Mouse (Mus musculus) gastrocnemius, postnatal 14 days (tissue): ENCODE data around the gene Dnajc8. TPM values are rescaled to one million over a fixed set of nuclear protein-coding genes. Genes with fewer than 3 reads are reported as not detected.
A peak's percentile ranks its signal among the peaks of the same experiment; 100 is the strongest.
"Not testable (repeated sequence)": the region's sequence is repeated elsewhere in the genome, so short reads cannot be mapped to it uniquely, and the experiment has no call there.

ENCODE experiments used
- DNase-seq: peaks from one replicate; pipeline ENCODE4 v3.0.0; 2021; ENCODE audit warnings: mixed read lengths
- intact Hi-C: fragments of 180-260 bp; cut with DNase I; formaldehyde crosslinking; loops from one replicate; pipeline ENCODE4 v1.15.1; 2025; ENCODE audit warnings: low total_unique reads
- total RNA-seq, 2 experiments: library from RNA; stranded (reverse); gene quantifications; 2 replicates each; pipeline ENCODE4 v1.2.3; 2021

The Dnajc8 gene
- total RNA-seq, 2 experiments from 2014 or later, result 51.0 to 60.3 TPM

DNA sequence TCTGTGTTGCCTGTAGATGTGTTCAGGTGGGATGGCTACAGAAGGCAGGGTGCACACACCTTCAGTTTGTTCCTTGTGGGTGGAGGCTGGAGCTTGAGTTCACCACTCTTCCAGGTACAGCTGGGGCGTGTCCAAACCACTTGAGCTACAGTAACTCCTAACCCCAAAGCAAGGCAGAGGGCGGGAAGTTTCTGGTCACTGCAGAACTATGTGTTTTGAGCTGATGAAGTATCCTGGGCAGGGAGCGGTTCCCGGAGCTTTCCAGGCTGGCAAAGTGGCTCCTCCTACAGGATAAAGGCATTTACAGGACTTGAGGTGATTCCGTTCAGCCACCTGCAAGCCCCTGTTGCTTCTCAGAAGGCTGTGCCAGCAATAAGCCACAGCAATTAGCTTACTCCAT is 18.9 kb downstream of the Dnajc8 start:
- no peak for DNase-seq
- intact Hi-C loops, result loop anchor here (5.0 kb wide), 1 partner anchor 78 kb away; no protein-coding TSS in a partner anchor

DNA sequence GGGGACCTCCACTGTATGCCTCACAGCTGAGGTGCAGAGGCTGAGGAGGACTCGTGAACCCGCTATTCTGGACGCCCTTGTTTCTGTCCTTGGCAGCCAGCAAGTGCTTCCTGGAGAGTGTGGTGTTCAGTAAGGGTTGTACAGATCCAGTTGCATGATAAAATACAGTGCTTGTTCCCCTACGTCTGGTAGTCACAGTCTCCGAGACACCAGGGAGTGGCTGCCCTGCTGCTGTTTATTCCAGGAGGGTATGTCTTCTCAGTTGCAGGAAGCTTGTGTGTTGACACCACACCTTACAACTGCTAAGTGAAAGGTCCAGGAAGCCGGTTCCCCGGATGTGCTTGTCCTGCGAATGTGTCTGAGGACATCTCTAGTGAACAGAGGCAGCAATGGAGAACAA is 19.3 kb downstream of the Dnajc8 start:
- intact Hi-C loops, result loop anchor here (5.0 kb wide), 1 partner anchor 78 kb away; no protein-coding TSS in a partner anchor
- DNase-seq, result no peak

DNA sequence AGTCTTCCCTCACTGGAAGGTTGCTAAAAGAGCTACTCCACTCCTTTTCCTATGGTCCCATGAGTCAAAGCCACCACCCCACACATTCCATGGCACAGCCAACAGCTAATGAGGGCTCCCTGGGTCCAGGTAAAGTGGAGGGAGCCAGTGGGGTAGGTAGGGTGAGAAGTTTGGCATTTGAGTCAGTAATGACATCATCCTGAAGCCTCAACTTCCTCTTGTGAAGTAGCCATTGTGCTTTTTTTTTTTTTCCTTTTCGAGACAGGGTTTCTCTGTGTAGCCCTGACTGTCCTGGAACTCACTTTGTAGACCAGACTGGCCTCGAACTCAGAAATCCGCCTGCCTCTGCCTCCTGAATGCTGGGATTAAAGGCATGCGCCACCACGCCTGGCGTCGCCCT is 20.2 kb downstream of the Dnajc8 start:
- intact Hi-C loops, DNase-seq: not testable (repeated sequence)

DNA sequence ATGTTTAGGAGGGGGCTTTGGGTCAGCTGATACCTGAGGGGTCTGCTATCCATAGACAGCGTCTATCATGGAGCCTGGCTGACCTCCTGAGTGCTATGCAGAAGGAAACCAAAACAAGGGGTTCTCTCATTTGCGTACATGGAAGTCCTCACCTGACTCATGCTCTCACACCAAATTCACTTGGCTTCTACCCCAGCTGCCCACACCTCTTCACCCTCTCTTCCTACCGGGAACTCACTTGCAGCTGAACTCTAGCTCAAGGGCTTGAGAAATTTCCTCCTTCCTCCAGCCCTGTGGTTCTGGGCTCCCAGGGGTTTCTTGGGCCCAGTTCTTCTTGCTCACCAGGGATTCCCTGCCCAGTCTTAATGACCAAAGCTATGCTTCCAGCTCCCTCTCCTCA is 27.9 kb downstream of the Dnajc8 start:
- DNase-seq, result no peak
- intact Hi-C loops, result no loop called here

DNA sequence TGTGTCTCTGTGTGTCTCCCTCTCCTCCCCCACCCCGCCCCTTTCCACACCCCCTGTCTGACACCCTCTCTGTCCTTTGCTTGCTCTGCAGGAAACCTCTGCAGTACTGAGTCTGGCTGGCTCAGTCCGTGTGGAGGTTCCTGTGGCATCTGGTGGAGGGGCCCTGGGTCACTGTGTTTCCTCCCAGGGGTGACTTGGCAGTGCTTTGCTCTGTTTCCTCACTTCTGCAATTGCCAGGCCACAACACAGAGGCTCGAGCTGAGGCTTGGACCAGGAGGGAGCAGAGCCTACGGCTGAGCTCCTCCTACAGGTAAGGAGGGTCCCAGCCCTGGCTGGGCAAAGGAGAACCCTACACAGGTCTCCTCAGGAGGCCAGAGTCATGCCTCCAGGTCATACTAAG is 28.6 kb downstream of the Dnajc8 start, which contains the start of gene Ptafr:
Ptafr (plus strand) TSS at position 103 of the 400 bp plus-strand sequence.
- intact Hi-C loops, result no loop called here
- peak; percentile 36 for DNase-seq

DNA sequence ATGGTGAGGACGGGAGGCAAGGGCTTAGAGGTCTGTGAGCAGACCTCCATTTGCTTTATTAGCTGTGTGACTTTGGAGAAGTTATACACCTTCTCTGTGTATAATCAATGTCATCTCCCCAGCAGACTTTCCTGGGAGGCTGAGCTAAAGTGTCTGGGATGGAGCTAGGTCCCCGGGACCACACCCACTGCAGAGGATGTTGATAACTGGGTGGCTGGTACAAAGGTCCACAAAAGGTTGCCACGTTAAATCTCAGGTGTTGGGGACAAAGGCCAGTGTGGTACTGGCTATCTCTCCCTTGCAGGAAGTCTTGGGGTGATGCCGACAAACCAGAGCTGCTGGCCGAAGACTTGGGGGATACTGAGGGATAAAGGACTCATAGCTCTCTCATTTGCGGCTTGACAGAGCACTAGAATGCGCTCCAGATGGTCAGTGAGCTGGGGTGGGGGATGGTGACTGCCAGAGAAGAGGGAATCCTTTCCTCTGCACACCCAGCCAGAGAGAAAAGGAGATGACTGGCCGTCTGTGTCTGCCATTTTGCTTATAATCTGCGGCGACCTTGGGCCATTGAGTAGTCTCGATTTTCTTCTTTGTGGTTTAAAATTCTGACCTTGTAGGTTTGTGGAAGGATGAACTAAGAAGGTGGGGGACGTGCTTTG is 29.9 kb downstream of the Dnajc8 start:
- DNase-seq, result no peak
- intact Hi-C loops, result no loop called here

DNA sequence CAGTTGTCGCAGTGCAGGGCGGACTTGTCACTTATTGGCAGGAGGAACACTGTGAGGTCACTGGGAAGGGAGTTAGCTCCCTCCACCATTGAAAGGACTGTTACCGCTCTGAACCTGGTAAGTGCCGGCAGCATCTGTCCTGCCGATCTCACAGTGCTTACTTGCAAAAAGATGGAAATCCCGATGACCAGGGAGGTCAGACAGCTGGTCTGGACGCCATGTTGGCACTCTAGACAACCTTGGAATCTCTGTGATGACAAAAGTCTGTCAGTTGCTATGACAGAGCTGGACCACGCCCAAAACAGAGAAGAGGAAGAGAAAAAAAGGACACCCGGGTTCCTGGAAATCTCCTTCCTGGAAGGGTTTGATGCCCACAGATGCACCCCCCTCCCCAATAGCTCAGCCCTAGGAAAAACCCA is 32.0 kb downstream of the Dnajc8 start:
- DNase-seq, result peak; percentile 22
- intact Hi-C loops, result no loop called here

DNA sequence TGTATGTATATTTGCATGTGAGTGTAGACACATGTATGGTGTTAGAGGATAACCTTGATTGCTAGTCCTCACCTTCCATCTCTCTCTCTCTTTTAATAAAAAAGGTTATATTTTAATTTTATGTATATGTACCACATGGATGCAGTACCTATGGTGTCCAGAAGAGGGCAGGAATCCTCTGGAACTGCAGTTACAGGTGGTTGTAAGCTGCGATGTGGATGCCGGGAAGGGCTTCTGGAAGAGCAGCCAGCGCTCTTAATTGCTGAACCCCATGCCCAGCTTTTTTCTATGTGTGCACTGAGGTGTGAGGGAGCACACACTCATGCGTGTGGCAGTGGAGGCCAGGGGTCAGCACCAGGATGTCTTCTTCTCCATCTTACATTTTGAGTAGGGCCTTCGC is 33.8 kb downstream of the Dnajc8 start:
- intact Hi-C loops, result no loop called here
- DNase-seq, result no peak

DNA sequence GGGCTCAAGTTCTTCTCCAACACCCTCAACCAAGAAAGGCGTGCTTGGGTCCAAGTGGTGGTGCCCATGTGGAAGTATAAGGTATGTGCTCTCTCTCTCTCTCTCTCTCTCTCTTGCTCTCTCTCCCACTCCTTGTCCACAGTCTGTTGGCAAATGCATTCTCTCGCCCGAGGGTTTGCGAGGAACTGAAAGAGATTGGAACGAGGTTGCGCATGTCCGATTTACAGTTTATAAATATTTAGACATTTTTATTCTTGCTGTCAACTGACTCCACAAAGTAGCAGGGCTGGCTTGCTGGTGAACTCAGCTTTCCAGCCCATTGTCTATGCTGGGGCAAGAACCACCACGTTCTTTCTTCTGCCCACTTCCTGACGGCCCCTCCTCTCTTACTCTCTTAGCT is 35.8 kb downstream of the Dnajc8 start:
- DNase-seq, result no peak
- intact Hi-C loops, result no loop called here

DNA sequence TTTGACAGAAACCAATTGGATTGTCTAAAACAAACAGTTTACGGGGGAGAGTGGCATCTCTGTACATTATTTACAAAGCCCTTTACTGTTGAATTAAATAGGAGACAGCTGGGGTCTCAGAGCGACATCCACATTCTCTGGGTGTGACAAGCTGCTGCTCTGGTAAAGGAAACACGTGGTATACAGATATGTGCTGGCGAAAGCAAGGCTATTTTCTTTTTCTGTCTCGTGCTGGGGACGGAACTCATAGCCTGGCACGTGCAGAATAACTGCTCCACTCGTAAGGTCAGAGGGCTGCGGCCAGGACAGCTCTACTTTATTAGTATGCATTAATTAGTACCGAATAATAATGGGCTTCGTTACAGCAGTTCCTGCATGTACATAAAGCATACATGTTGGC is 38.0 kb downstream of the Dnajc8 start:
- intact Hi-C loops, result no loop called here
- DNase-seq, result no peak

DNA sequence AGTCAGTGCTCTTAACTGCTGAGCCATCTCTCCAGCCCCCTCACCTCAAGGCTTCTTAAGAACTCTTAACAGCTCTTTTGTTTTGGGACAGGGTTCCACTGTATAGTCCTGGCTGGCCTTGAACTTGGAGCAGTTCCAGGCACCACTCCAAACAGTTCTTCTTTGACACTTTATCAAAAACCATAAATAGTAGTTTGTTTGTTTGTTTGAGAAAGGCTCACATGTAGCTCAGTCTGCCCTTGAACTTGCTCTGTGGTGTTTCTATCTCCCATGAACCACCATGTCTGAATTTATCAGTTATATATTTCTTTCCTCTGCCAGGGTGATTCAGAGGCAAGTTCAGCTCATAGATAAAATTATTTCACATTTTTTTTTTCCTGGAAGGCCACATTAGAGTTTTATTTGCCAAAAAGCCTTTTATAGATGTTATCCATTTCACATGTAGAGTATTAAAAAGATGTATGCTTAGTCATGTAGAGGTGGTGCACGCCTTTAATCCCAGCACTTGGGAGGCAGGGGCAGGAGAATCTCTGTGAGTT is 39.5 kb downstream of the Dnajc8 start:
- no peak for DNase-seq

DNA sequence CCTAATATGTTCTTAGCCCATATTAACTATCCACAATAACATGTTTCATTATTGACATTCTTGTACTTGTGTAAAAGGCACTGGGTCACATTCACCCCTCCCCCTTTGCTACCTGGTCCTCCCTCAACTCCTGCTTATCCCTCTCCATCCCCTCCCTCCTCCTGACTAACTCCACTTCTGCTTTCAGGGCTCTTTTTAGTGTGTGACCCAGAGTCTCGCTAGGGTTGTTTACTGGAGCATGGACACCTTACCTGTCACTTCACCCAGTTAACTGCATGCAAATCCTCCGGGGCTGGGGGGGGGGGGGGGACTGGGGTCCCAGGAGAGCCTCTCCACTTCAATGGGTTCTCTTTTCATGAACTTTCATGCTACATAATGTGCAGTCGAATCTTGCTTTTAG is 48.4 kb downstream of the Dnajc8 start:
- no peak for DNase-seq
- intact Hi-C loops, result no loop called here

More for the DNA sequence above, 39.5 kb downstream of the Dnajc8 start:
- intact Hi-C loops, result no loop called here

DNA sequence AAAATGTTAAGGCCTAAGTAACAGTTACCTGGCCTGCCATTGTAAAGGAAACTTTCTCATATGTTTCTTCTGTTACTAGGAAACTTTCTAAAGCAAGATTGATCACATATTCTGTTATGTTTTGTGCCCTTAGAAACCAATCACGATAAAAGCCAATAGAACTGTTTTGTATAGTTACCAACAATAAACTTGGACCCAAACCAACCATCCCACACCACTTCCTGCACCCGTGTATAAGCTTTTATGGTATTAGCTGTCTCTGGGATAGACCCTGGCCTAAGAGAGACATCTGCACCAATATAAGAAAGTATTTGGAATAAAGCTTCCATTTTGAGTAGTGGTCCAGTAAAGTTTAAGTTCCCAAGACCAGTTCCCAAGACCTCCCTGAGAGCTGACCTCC is 49.6 kb downstream of the Dnajc8 start:
- intact Hi-C loops, result no loop called here
- DNase-seq, result no peak

DNA sequence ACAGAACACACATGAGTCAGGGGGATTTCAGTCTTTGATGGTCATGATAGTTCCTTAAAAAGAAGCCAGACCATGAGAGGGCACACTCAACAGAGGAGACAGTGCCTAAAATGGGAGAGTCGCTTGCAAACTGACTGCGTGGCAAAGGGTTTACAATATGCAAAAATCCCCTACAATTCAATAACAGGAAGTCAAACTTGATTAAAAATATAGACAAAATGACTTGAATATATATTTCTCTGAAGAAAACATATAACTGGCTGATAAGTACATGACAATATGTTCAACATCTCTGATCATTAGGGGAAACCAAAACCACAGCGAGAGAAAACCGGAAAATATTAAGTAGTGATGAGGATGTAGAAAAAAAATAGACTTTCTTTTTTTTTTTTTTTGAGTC is 50.9 kb downstream of the Dnajc8 start:
- no peak for DNase-seq
- intact Hi-C loops, result no loop called here

DNA sequence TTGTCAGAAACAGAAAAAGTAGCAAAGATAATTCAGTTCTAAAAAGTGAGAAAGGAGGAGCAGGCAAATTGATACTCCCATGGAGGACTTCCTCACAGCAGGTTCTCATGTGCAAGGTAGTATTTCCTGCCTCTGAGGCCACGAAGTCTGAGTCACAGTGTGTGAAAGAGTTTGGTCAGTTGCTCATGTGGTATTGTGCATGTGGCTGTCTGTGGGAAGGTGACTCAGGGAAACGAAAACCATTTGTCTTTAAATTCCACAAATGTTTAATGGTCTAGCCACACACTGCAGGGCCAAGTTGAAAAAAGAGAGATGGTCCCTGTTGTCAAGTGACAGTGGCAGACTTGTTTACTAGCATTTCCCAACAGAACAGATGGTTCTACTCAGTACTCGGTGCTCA is 53.2 kb downstream of the Dnajc8 start:
- no peak for DNase-seq

DNA sequence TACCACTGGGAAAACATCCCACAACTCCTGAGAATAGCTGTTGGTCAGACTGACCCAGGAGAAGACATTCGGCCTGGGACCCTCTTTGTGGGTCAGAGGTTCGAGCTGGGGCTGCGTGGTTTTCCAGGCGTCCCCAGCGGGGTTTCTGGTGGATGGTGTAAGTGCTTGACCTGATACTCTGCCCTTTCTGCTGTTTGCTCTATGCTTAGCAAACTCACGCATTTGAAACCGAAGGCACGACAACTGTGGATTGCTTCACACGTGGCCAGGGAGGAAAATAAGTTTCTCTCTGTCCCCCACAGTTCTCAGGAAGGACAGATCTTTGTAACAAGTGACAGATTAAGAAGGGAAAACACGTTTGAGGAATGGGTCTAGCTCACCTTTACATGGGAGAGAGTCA is 55.3 kb downstream of the Dnajc8 start:
- DNase-seq, result no peak
- intact Hi-C loops, result no loop called here

More for the DNA sequence above, 53.2 kb downstream of the Dnajc8 start:
- intact Hi-C loops, result no loop called here

DNA sequence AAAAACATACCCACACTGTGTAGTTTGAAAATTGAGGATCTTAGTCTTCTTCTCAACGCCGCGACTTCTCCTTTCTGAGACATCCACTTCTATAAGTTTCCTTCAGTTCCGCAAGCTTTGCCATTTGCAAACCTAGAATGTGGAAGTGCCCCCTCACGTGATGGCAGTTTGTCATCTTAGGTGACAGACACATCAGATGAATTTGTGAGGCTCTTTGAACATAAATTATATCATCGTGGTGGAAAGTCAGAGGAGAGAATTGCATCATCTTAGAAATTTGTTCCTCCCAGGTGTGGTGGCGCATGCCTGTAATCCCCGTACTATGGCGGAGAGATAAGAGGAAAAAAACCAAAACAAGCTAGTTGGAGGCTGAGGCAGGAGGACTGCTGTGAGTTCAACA is 57.6 kb downstream of the Dnajc8 start:
- intact Hi-C loops, result no loop called here
- no peak for DNase-seq

DNA sequence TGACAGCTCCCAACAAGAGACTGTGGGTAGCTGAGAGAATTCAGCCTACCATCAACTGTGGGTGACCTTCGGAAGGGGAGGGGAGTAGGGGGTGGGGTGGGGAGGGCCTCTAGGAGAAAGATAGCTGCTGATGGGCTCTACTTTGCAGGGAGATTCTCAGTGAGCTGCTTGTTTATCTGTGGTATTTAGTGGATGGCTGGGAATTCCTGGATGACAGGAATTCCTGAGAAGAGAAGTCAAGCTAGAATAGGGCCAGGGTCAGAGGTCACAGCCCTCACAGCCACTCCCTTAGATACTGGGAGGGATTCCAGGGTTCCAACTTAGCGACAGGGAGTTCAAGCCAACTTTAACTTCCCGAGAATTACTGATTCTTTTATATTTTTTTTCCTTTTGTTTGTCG is 58.8 kb downstream of the Dnajc8 start:
- DNase-seq, result no peak
- intact Hi-C loops, result no loop called here

DNA sequence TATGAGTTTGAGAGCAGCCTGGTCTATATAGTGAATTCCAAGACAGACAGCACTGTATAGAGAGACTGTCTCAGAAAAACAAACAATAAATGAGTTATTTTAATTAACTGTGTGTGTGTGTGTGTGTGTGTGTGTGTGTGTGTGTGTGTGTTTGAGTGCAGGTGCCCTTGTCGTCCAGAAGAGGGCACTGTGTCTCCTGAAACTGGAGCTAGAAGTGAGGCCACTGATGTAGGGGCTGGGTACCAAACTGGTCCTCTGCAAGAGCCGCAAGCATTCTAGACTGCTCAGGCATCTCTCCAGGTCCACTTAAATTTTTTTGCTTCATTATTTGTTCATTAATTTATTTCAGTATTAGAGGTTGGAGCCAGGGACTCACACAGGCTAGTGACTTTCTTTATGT is 63.5 kb downstream of the Dnajc8 start:
- intact Hi-C loops, result no loop called here
- DNase-seq, result no peak

DNA sequence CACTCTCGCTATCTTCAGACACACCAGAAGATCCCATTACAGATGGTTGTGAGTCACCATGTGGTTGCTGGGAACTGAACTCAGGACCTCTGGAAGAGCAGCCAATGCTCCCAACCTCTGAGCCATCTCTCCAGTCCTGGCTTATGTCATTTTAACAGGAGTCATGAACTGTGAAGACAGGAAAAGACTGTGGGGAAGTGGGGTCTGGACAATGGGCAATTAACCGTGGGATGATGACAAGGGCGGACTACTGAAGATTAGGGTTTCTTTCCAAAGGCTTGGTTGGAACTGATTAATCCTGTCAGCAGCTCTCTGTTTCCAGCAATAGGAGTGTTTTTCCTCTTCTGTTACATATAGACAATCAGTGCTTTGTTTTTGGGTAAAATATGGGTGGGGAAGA is 64.4 kb downstream of the Dnajc8 start:
- DNase-seq, result no peak
- intact Hi-C loops, result no loop called here

DNA sequence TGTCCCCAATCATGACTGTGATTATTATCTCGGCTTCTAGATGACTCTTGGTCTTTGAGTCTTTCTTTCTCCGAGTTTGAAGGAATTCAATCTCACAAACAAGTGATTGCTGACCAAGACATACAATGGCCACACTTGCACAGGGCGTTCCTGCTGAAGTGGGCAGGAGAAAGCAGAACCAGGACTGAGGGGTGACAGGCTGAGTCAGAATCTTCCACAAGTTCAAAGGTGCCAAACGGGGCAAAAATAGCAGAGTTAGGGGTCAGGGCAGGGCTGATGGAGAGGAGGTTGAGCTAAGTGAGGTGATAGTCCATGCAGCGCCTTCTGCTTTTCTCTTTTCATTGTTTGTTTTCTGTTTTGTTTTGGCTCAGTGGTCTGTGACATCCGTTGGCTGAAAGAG is 65.1 kb downstream of the Dnajc8 start:
- intact Hi-C loops, result no loop called here
- DNase-seq, result no peak

DNA sequence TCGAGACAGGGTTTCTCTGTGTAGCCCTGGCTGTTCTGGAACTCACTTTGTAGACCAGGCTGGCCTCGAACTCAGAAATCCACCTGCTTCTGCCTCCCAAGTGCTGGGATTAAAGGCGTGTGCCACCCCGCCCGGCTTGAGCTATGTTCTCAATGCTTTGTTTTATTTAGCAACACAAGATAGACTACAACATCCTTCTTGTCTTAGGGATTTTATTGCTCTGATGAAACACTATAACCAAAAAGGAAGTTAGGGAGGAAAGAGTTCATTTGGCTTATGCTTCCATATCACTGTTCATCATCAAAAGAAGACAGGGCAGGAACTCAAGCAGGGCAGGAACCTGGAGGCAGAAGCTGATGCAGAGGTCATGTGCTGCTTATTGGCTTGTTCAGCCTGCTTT is 65.9 kb downstream of the Dnajc8 start:
- DNase-seq, intact Hi-C loops: not testable (repeated sequence)
